Mouse (Mus musculus) ES-Bruce4 (cell line): ENCODE results near the gene Atp6v0a2.

Experiments used
- CTCF ChIP-seq: IDR thresholded peaks from one replicate; pipeline ENCODE4 v1.8.1; 2011; ENCODE audit warnings: low read depth, low read length
- EP300 ChIP-seq: IDR thresholded peaks from 2 replicates; pipeline ENCODE4 v1.6.1; 2011; ENCODE audit warnings: low read depth, low read length; ENCODE audit not compliant: insufficient read depth

GRCm38 (mm10) chr5:124751656-124752055, 123.3 kb downstream of the Atp6v0a2 start:
- no peak for TF ChIP-seq CTCF
- TF ChIP-seq EP300, result no peak
